Comparison of ENCODE assay signal across 9 mouse cellular contexts in the genomic region with DNA sequence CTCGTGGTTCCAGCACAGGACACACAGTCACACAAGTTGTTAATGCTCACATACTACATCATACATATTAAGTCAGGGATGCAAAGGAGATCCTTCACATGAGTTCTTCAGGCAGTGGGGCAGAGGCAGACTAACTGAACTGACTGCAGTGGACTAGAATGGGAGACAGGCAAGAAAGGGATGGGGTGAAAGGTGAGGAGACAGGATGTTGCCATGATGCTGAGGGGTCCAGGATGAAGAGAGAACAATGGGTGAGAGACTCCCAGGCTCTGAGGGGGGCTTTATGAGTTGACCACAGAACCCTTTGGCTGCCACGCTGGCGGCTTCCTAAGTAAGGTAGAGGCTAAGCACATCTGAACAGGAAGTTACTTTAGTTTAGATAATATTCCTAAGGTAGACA. TPM values are rescaled to one million over a fixed set of nuclear protein-coding genes. Genes with fewer than 3 reads are reported as not detected.
A peak's percentile ranks its signal among the peaks of the same experiment; 100 is the strongest.
DNase-seq lines count a peak whose midpoint lies in the region; ATAC-seq lines count a peak whose summit lies in the region.
"Had no signal": no experiment of that assay in that cellular context is flagged by ENCODE, and none has a peak within 500 bp of the region (broad histone marks: within the 10 kb centered on the region; RNA-seq: fewer than 3 reads in every experiment).

No protein-coding gene starts in this region.

- H3K9ac ChIP-seq in kidney, embryonic 14.5 days (ENCODE audit: low read depth, low read length): no peak overlapping the region
- H3K9ac ChIP-seq in hindbrain, embryonic 12.5 days: no peak overlapping the region
- no peak overlapping the region for H3K9ac ChIP-seq in midbrain, embryonic 15.5 days

- 87% methylated on average over 3 of the region's 3 CpGs for WGBS in kidney, embryonic 14.5 days
- 85% methylated on average over 3 of the region's 3 CpGs for WGBS in embryonic facial prominence, embryonic 10.5 days
- 89% methylated on average over 3 of the region's 3 CpGs for WGBS in hindbrain, embryonic 12.5 days
- 83% methylated on average over 3 of the region's 3 CpGs for WGBS in midbrain, embryonic 15.5 days

- no peak overlapping the region for H3K27ac ChIP-seq in kidney, embryonic 14.5 days (ENCODE audit: low read depth, low read length)
- H3K27ac ChIP-seq in embryonic facial prominence, embryonic 10.5 days (replicated peaks): peak overlapping the region; percentile 93; the same call in 1 of the 2 replicates
- H3K27ac ChIP-seq in hindbrain, embryonic 12.5 days: no peak overlapping the region
- no peak overlapping the region for H3K27ac ChIP-seq in midbrain, embryonic 15.5 days

- no peak for DNase-seq in kidney, adult 9 months
- no peak for DNase-seq in embryonic facial prominence, embryonic 10.5 days (ENCODE audit: low spot score)
- DNase-seq in left cerebral cortex, postnatal 10 days (ENCODE audit: extremely low spot score in 1 of 2, low spot score in 2 of 2): no peak
- no peak for DNase-seq in adrenal gland, adult 8-10 months
- no peak for DNase-seq in layer of hippocampus, adult 9-10 months (ENCODE audit: low spot score)

- H3K4me1 ChIP-seq in kidney, embryonic 14.5 days (ENCODE audit: control insufficient read depth, insufficient read depth, low read length): 0 out of 2 replicates have a peak, but pooled peaks cover 6% of the 10 kb centered on the region
- peaks cover 32% of the 10 kb centered on the region for H3K4me1 ChIP-seq in embryonic facial prominence, embryonic 10.5 days
- H3K4me1 ChIP-seq in hindbrain, embryonic 12.5 days: peaks cover 18% of the 10 kb centered on the region
- peaks cover 19% of the 10 kb centered on the region for H3K4me1 ChIP-seq in midbrain, embryonic 15.5 days

- no peak overlapping the region; the same call in 1 of the 2 replicates for H3K4me3 ChIP-seq in kidney, embryonic 14.5 days (ENCODE audit: low read length)
- H3K4me3 ChIP-seq in embryonic facial prominence, embryonic 10.5 days: peak overlapping the region; percentile 81
- H3K4me3 ChIP-seq in hindbrain, embryonic 12.5 days: 0 out of 2 replicates have a peak overlapping the region, but pooled peaks have one; percentile 68
- no peak overlapping the region; the same call in 1 of the 2 replicates for H3K4me3 ChIP-seq in midbrain, embryonic 15.5 days

- intact Hi-C loops in left cerebral cortex, postnatal 10 days (cut with DNase I): no loop called here

- H3K9me3 ChIP-seq in kidney, embryonic 14.5 days (ENCODE audit: control insufficient read depth, low read length): no peaks in the 10 kb centered on the region
- H3K9me3 ChIP-seq in embryonic facial prominence, embryonic 10.5 days: no peaks in the 10 kb centered on the region
- H3K9me3 ChIP-seq in hindbrain, embryonic 12.5 days (replicated peaks): no peaks in the 10 kb centered on the region
- H3K9me3 ChIP-seq in midbrain, embryonic 15.5 days: no peaks in the 10 kb centered on the region

- no peaks in the 10 kb centered on the region for H3K27me3 ChIP-seq in kidney, embryonic 14.5 days (ENCODE audit: control insufficient read depth, insufficient read depth, low read length)
- peaks cover 29% of the 10 kb centered on the region for H3K27me3 ChIP-seq in embryonic facial prominence, embryonic 10.5 days (replicated peaks; ENCODE audit: low read depth, poor library complexity, severe bottlenecking)
- H3K27me3 ChIP-seq in hindbrain, embryonic 12.5 days: peaks cover 10% of the 10 kb centered on the region; the same call in 1 of the 2 replicates
- H3K27me3 ChIP-seq in midbrain, embryonic 15.5 days (replicated peaks): no peaks in the 10 kb centered on the region

- ATAC-seq in kidney, embryonic 14.5 days (ENCODE audit: low FRiP score, low TSS enrichment): no peak
- ATAC-seq in hindbrain, embryonic 12.5 days (ENCODE audit: low FRiP score): no peak
- ATAC-seq in midbrain, embryonic 15.5 days (replicated peaks): no peak

- peak overlapping the region; percentile 66 for H3K4me2 ChIP-seq in kidney, embryonic 14.5 days (replicated peaks; ENCODE audit: low read depth, low read length)
- H3K4me2 ChIP-seq in hindbrain, embryonic 12.5 days (replicated peaks): peak overlapping the region; percentile 95; the same call in 1 of the 2 replicates
- peak overlapping the region; percentile 96 for H3K4me2 ChIP-seq in midbrain, embryonic 15.5 days

- peaks cover 5% of the 10 kb centered on the region; the same call in 1 of the 2 replicates for H3K36me3 ChIP-seq in kidney, embryonic 14.5 days (ENCODE audit: control insufficient read depth, insufficient read depth, low read length)
- peaks cover 19% of the 10 kb centered on the region for H3K36me3 ChIP-seq in embryonic facial prominence, embryonic 10.5 days (replicated peaks)
- no peaks in the 10 kb centered on the region for H3K36me3 ChIP-seq in hindbrain, embryonic 12.5 days
- no peaks in the 10 kb centered on the region for H3K36me3 ChIP-seq in midbrain, embryonic 15.5 days (replicated peaks)

RNA-seq across cellular contexts. Expression of a gene that starts 0.8 kb away (rescaled TPM):
- 70.8 and 71.9 TPM in 2 replicates for polyA plus RNA-seq in kidney, embryonic 14.5 days (2014; fragmentation: Nextera tagmentation; extraction: Ambion mirVana)
- polyA plus RNA-seq in embryonic facial prominence, embryonic 10.5 days (2016; fragmentation: Nextera tagmentation; extraction: Ambion mirVana): 85.2 and 89.9 TPM in 2 replicates
- polyA plus RNA-seq in hindbrain, embryonic 12.5 days (2016; fragmentation: Nextera tagmentation; extraction: Ambion mirVana): 49.4 and 54.4 TPM in 2 replicates
- polyA plus RNA-seq in midbrain, embryonic 15.5 days (2015; fragmentation: Nextera tagmentation; extraction: Ambion mirVana): 65.4 and 67.3 TPM in 2 replicates
- 10 to 100 TPM; 48.8 to 57.2 TPM for total RNA-seq in left cerebral cortex, postnatal 10 days (2021)
- total RNA-seq in adrenal gland, adult 8-10 months (2022): 10 to 100 TPM; 23.7 to 26.0 (median 25.3) TPM

RNA-seq across cellular contexts. Expression of a gene that starts 3.7 kb away (rescaled TPM):
- not detected in 2 replicates for polyA plus RNA-seq in kidney, embryonic 14.5 days (2014; fragmentation: Nextera tagmentation; extraction: Ambion mirVana)
- polyA plus RNA-seq in embryonic facial prominence, embryonic 10.5 days (2016; fragmentation: Nextera tagmentation; extraction: Ambion mirVana): not detected in 2 replicates
- not detected in 2 replicates for polyA plus RNA-seq in hindbrain, embryonic 12.5 days (2016; fragmentation: Nextera tagmentation; extraction: Ambion mirVana)
- polyA plus RNA-seq in midbrain, embryonic 15.5 days (2015; fragmentation: Nextera tagmentation; extraction: Ambion mirVana): not detected in 2 replicates
- total RNA-seq in left cerebral cortex, postnatal 10 days (2021): not detected
- total RNA-seq in adrenal gland, adult 8-10 months (2022): not detected
- polyA plus RNA-seq: embryonic facial prominence, embryonic 11.5 days had no signal

RNA-seq across cellular contexts. Expression of a gene that starts 14.5 kb away (rescaled TPM):
- 24.5 and 24.8 TPM in 2 replicates for polyA plus RNA-seq in kidney, embryonic 14.5 days (2014; fragmentation: Nextera tagmentation; extraction: Ambion mirVana)
- polyA plus RNA-seq in embryonic facial prominence, embryonic 10.5 days (2016; fragmentation: Nextera tagmentation; extraction: Ambion mirVana): 18.3 and 18.8 TPM in 2 replicates
- 27.7 and 29.9 TPM in 2 replicates for polyA plus RNA-seq in hindbrain, embryonic 12.5 days (2016; fragmentation: Nextera tagmentation; extraction: Ambion mirVana)
- 52.2 and 54.5 TPM in 2 replicates for polyA plus RNA-seq in midbrain, embryonic 15.5 days (2015; fragmentation: Nextera tagmentation; extraction: Ambion mirVana)
- total RNA-seq in left cerebral cortex, postnatal 10 days (2021): 10 to 100 TPM; 57.3 to 62.7 TPM
- total RNA-seq in adrenal gland, adult 8-10 months (2022): 10 to 100 TPM in 2 of 4 experiments, 1 to 10 TPM in 2; 6.6 to 16.4 (median 11.4) TPM

RNA-seq across cellular contexts. Expression of a gene that starts 20.2 kb away (rescaled TPM):
- polyA plus RNA-seq in kidney, embryonic 14.5 days (2014; fragmentation: Nextera tagmentation; extraction: Ambion mirVana): 0.09 and 0.53 TPM in 2 replicates
- polyA plus RNA-seq in embryonic facial prominence, embryonic 10.5 days (2016; fragmentation: Nextera tagmentation; extraction: Ambion mirVana): 2.6 and 3.1 TPM in 2 replicates
- 42.7 and 43.2 TPM in 2 replicates for polyA plus RNA-seq in hindbrain, embryonic 12.5 days (2016; fragmentation: Nextera tagmentation; extraction: Ambion mirVana)
- polyA plus RNA-seq in midbrain, embryonic 15.5 days (2015; fragmentation: Nextera tagmentation; extraction: Ambion mirVana): 106 and 107 TPM in 2 replicates
- 10 to 100 TPM; 75.4 to 82.2 TPM for total RNA-seq in left cerebral cortex, postnatal 10 days (2021)
- 1 to 10 TPM; 2.3 to 5.9 (median 4.8) TPM for total RNA-seq in adrenal gland, adult 8-10 months (2022)

RNA-seq across cellular contexts. Expression of a gene that starts 23.1 kb away (rescaled TPM):
- polyA plus RNA-seq in kidney, embryonic 14.5 days (2014; fragmentation: Nextera tagmentation; extraction: Ambion mirVana): 36.8 and 40.5 TPM in 2 replicates
- 21.8 and 25.2 TPM in 2 replicates for polyA plus RNA-seq in embryonic facial prominence, embryonic 10.5 days (2016; fragmentation: Nextera tagmentation; extraction: Ambion mirVana)
- 21.4 and 22.0 TPM in 2 replicates for polyA plus RNA-seq in hindbrain, embryonic 12.5 days (2016; fragmentation: Nextera tagmentation; extraction: Ambion mirVana)
- 18.3 and 19.7 TPM in 2 replicates for polyA plus RNA-seq in midbrain, embryonic 15.5 days (2015; fragmentation: Nextera tagmentation; extraction: Ambion mirVana)
- total RNA-seq in left cerebral cortex, postnatal 10 days (2021): 10 to 100 TPM; 13.9 to 14.7 TPM
- 10 to 100 TPM; 19.1 to 36.7 (median 32.9) TPM for total RNA-seq in adrenal gland, adult 8-10 months (2022)

Comparison
In these comparisons a context has a peak if more than half of its experiments do, and no peak if none do; other contexts are left out.
1. H3K4me3 ChIP-seq: peak in embryonic facial prominence, embryonic 10.5 days (single experiment) and hindbrain, embryonic 12.5 days (single experiment); none in kidney, embryonic 14.5 days (single experiment) and midbrain, embryonic 15.5 days (single experiment).
2. Peak in every context shown above with its lines, with median percentiles within 50 percentile points of each other: H3K4me2 ChIP-seq.